Mouse (Mus musculus) bone marrow macrophage, adult 2 months (primary cell): ENCODE data around the gene Larp4b. TPM values are rescaled to one million over a fixed set of nuclear protein-coding genes. Genes with fewer than 3 reads are reported as not detected.
"Not testable (repeated sequence)": the region's sequence is repeated elsewhere in the genome, so short reads cannot be mapped to it uniquely, and the experiment has no call there.

Experiments
- H3K27ac ChIP-seq: 2 replicates; pipeline ENCODE4 v1.5.1; 2012; ENCODE audit warnings: low read depth, low read length; ENCODE audit not compliant: insufficient read depth
- H3K4me1 ChIP-seq: 2 replicates; pipeline ENCODE4 v1.6.1; 2012; ENCODE audit warnings: low read length; ENCODE audit not compliant: control insufficient read depth, insufficient read depth
- H3K4me3 ChIP-seq: 2 replicates; pipeline ENCODE4 v1.5.1; 2012; ENCODE audit warnings: mild to moderate bottlenecking, low read length, moderate library complexity; ENCODE audit not compliant: insufficient read depth
- CTCF ChIP-seq: IDR thresholded peaks from 2 replicates; pipeline ENCODE4 v1.5.1; 2012; ENCODE audit warnings: low read depth, mild to moderate bottlenecking, low read length, moderate library complexity
- POLR2A ChIP-seq: IDR thresholded peaks from 2 replicates; pipeline ENCODE4 v1.6.1; 2012; ENCODE audit warnings: mild to moderate bottlenecking, low read depth, low read length, borderline replicate concordance
- polyA plus RNA-seq: library from polyadenylated mRNA; stranded (reverse); fragments of >200 nt; gene quantifications from 2 replicates; pipeline ENCODE4 v1.2.4, GENCODE M21; 2012; ENCODE audit not compliant: missing spikeins, insufficient read depth, insufficient read length

Gene Larp4b
- 51.6 and 54.1 TPM in 2 replicates for polyA plus RNA-seq

DNA sequence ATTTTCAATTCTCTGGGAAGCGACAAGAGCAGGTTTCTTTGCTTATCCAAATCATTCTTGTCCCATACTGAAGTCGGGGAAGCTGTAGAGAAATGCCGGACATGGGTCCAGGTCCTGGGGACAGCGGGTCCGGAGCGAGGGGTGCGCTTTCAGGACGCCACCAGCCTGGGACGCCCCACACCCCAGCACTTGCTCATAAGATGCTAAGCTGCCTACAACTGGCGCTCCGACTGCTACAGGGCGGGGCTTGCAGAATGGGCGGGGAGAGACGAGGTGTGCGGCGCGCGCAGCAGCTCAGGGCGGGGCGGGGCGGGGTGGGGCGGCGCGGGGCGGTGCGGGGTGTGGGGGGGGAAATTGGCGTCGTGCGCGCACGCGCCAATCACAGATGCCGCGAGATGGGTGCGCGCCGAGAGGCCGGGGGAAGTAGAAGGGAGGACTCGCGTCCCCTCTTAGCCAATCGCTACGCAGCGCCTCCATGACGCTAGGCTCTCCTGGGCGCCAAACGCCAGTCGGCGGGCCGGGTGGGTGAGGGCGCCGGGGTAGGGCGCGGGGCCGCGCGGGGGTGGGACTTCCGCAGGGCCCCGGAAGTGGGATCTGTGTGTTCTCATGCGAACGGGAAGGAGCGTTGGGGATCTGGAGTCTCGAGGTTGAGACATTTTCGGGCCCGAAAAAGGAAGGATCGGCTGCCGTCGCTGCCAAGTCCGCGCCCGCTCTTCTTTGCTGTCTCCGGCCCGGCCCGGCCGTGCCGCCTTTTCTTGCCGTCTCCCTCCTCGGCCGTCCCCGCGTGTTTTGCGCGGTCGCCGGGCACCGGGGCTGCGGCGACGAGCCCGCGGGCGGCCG lies at the start of gene Larp4b:
Larp4b (plus strand) TSS at position 566 of the 840 bp plus-strand sequence.
- TF ChIP-seq POLR2A = no peak
- H3K4me3 ChIP-seq = peak within 1 kb of the TSS; percentile 96
- H3K4me1 ChIP-seq = peaks cover 15% of the 10 kb centered on the region
- peak within 1 kb of the TSS; percentile 90 for H3K27ac ChIP-seq

- H3K27ac ChIP-seq = no peak overlapping the region
- TF ChIP-seq POLR2A (no peak), CTCF (no peak)
- H3K4me1 ChIP-seq = peaks cover 3% of the 10 kb centered on the region; the same call in 1 of the 2 replicates
- H3K4me3 ChIP-seq = no peak overlapping the region
Observed at GRCm38 (mm10) chr13:9044731-9045130, 49.0 kb upstream of the Larp4b start.

- not testable (repeated sequence) for H3K27ac ChIP-seq, H3K4me3 ChIP-seq, H3K4me1 ChIP-seq
Observed at GRCm38 (mm10) chr13:9052049-9052691, 41.5 kb upstream of the Larp4b start.

GRCm38 (mm10) chr13:9057277-9057676 lies 36.4 kb upstream of the Larp4b start:
- TF ChIP-seq POLR2A (no peak), CTCF (no peak)
- H3K27ac ChIP-seq = no peak overlapping the region
- H3K4me1 ChIP-seq = peaks cover 5% of the 10 kb centered on the region
- no peak overlapping the region for H3K4me3 ChIP-seq

DNA sequence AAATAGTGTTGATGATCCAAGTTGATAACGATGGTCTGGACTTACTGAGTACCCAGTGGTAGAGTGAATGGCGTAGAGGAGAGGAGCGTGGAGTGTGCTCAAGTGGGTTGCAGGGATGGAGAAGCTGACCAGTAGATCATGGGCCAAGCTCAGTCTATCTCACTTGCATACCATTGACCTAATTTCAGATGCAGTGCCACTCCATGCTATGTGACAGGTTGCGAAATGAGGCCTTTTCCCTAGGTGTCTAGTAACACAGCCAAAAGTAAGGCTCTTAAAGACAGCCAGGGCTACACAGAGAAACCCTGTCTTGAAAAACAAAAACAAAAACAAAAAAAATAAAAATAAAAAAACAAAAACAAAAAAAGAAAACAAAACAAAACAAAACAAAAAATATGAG lies 35.0 kb upstream of the Larp4b start:
- peaks cover 2% of the 10 kb centered on the region; the same call in 1 of the 2 replicates for H3K4me1 ChIP-seq
- H3K4me3 ChIP-seq = no peak overlapping the region
- TF ChIP-seq POLR2A = no peak
- no peak for TF ChIP-seq CTCF
- no peak overlapping the region for H3K27ac ChIP-seq

DNA sequence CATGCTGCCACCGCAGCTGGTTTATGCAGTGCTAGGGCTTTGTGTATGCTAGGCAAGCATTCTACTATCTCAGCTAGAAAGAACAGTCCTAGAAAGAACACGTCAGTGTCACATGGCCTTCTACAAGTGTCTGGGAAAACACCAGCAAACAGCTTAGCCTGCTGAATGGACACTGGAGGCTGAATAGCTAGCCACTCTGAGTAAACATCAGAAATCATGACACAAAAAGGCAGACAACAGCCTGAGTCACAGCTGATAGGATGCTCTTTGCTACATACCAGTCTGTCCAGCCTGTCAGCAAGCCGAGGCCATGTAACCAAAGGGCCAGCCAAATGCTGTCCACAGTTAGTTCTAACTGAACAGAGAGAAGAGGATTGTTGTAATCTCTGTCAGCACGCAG lies 32.3 kb upstream of the Larp4b start:
- no peak for TF ChIP-seq POLR2A
- TF ChIP-seq CTCF = no peak
- Histone ChIP-seq H3K4me3 (no peak overlapping the region), H3K4me1 (peaks cover 2% of the 10 kb centered on the region; the same call in 1 of the 2 replicates), H3K27ac (no peak overlapping the region)

DNA sequence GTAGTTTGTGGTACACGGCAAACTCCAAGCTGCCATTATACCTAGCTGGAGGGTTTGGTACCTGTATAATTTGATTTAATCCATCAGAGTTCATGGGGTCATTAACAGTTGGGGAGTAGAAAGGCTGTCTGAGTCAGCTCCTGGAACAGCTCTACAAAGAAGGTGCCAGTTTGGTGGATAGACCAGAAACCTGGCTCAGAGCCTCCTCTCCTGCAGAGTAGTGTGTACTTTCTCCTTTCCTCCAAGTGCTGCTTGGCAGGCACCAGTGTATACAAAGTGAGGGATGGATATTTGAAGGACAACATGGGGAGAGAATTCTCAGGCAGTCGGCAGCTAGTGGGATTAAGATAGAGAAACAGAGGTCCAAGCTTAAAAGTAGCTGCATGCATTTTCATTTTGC lies 29.5 kb upstream of the Larp4b start:
- no peak overlapping the region for H3K4me3 ChIP-seq
- TF ChIP-seq CTCF = no peak
- H3K27ac ChIP-seq = no peak overlapping the region
- H3K4me1 ChIP-seq = no peaks in the 10 kb centered on the region

DNA sequence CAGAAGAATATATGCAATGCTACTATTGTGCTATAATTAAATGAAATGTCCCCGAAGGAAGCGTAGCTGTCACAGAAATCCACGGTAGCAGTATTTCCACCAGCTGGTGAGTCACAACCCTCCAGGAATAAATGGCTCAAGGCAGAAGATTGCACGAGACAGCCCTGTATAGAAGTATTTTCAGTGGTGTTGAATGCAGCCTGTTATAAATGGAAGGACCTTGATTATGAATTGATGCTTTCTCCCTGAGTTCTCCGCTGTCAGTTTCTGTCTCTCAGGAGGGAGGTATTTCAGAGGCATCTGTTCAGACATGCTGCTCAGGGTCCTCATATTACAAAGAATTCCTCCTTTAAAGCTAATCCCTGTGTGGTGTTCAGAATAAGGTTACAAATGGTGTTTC lies 27.6 kb upstream of the Larp4b start:
- TF ChIP-seq POLR2A = no peak
- no peak for TF ChIP-seq CTCF
- no peak overlapping the region for H3K4me3 ChIP-seq

DNA sequence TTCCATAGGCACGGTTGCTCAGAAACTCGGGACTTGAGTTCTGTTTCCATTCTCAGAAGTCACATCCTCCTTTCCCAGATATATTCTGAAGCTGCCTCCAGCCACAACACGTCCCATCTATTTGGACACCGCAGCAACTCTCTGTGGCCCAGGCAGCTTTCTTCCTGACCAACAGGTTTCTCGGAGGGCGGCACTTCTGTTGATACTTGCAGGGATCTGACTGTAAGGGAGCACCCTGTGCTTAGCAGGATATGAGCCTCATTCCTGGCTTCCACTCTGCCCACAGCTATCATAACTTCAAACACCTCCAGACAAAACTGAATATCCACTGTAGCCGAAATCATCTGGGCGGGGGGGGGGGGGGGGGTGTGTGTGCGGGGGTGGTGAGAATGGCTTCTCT lies 22.7 kb upstream of the Larp4b start:
- Histone ChIP-seq H3K27ac (no peak overlapping the region), H3K4me1 (no peaks in the 10 kb centered on the region), H3K4me3 (no peak overlapping the region)
- TF ChIP-seq POLR2A (no peak), CTCF (no peak)

More for the DNA sequence above, 27.6 kb upstream of the Larp4b start:
- Histone ChIP-seq H3K27ac (no peak overlapping the region), H3K4me1 (no peaks in the 10 kb centered on the region)

- Histone ChIP-seq H3K4me3 (no peak overlapping the region), H3K27ac (no peak overlapping the region), H3K4me1 (no peaks in the 10 kb centered on the region)
- no peak for TF ChIP-seq POLR2A
- TF ChIP-seq CTCF = no peak
Observed at GRCm38 (mm10) chr13:9073818-9074217, 19.9 kb upstream of the Larp4b start.
